Mouse (Mus musculus) kidney, adult 9 months (tissue): ENCODE measurements around the gene Gm21854.
"Not testable (repeated sequence)": the region's sequence is repeated elsewhere in the genome, so short reads cannot be mapped to it uniquely, and the experiment has no call there.

Source experiments
- DNase-seq: peaks from one replicate; pipeline ENCODE4 v3.0.0; 2022

Gene Gm21854

GRCm38 (mm10) chrY:5656686-5657085, at the start of gene Gm21854:
Gene Gm21854, plus strand, starts transcription at chrY:5656986.
- DNase-seq: not testable (repeated sequence)
